Mouse (Mus musculus): Measurements from ENCODE around the gene Cadm2. TPM values are rescaled to one million over a fixed set of nuclear protein-coding genes. Genes with fewer than 3 reads are reported as not detected.

The Cadm2 gene
- polyA plus RNA-seq, 1 experiment, result 0.04 TPM

DNA sequence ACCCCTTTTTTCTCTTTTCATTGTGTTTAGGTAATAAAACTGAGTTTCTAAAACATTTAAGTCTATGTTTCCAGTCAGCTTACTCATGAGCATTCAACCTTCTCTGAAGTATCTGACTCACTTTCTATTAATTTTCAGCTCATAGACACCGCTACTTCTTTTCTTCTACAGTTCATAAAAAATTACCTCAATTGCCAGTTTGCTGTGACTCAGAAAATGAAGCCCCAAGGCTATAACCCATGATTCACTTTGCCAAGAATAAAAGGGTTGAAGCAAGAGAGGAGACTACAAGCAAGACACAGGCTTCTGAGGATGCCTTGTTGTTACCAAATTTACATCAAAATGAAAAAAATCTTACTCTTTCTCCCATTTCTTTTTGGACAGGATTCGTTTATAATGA is 698.0 kb downstream of the Cadm2 start:
- 72% methylated on average over 2 of the region's 2 CpGs for WGBS

DNA sequence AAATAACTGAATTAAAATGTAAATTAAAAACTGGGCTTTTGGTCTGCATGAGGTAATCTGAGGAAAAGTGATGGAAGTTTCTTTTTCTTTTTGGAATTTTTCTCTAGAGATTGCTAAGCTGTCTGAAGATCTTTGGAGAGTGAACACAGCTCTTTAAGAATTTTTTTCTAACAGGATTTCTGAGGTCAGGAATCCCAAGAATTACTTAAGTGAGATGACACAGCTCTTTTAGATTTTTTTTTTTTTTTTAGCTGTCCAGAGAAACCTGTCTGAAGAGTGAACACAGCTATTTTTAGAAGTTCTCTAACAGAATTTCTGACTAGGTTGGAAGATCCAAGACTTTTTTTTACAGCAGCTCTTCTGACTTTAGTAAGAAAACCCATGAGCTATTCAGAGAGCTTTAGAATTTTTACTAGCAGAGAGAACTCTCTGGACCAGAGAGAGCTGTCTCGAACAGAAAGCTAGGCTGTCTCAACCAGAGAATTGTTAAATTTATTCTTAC is 699.2 kb downstream of the Cadm2 start:
- Histone ChIP-seq H3K4me1 (ENCODE audit: control insufficient read depth, insufficient read depth, insufficient read length, low read length) (no peaks in the 10 kb centered on the region), H3K27ac (ENCODE audit: insufficient read depth, low read depth, low read length) (no peak overlapping the region), H3K4me3 (ENCODE audit: low read depth, low read length) (no peak overlapping the region), H3K36me3 (ENCODE audit: control insufficient read depth, insufficient read depth, low read length) (no peaks in the 10 kb centered on the region), H3K27me3 (ENCODE audit: control insufficient read depth, insufficient read depth, low read length) (no peaks in the 10 kb centered on the region)
- 52% methylated on average over 1 of the region's 1 CpGs for WGBS
- TF ChIP-seq CTCF (IDR thresholded peaks at IDR 0.05; ENCODE audit: extremely low read depth, insufficient read length, insufficient replicate concordance, low read depth, low read length) (no peak), POLR2A (IDR thresholded peaks at IDR 0.05; ENCODE audit: low read depth, low read length) (no peak)

More for the DNA sequence above, 698.0 kb downstream of the Cadm2 start:
- Histone ChIP-seq H3K4me1 (ENCODE audit: control insufficient read depth, insufficient read depth, insufficient read length, low read length) (no peaks in the 10 kb centered on the region), H3K36me3 (ENCODE audit: control insufficient read depth, insufficient read depth, low read length) (no peaks in the 10 kb centered on the region), H3K27me3 (ENCODE audit: control insufficient read depth, insufficient read depth, low read length) (no peaks in the 10 kb centered on the region), H3K27ac (ENCODE audit: insufficient read depth, low read depth, low read length) (no peak overlapping the region), H3K4me3 (ENCODE audit: low read depth, low read length) (no peak overlapping the region)
- no peak for TF ChIP-seq CTCF (IDR thresholded peaks at IDR 0.05; ENCODE audit: extremely low read depth, insufficient read length, insufficient replicate concordance, low read depth, low read length)
- TF ChIP-seq POLR2A (IDR thresholded peaks at IDR 0.05; ENCODE audit: low read depth, low read length), result no peak

DNA sequence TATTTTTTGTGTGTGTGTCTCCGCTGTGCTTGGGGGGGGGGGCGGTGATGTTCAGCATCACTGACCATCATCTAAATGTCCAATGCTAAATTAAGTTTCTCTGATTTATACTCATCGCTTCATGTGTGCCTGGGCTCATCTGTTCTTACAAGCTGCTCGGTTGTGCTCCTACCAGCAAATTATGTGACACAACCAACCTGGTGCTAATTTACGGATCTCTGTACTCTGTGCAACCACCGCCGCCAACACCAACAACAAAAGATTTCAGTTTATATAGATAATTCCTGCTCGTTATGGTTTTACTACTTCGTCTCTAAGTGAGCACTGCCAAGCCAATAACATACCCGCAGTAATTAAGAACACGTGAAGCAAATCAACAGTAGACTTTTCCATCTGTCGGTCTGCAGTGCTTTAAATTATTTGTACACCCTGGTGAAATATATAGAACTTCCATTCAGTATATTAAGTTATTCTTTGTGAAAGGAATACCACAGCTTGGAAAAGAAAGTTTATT is 700.8 kb downstream of the Cadm2 start:
- Histone ChIP-seq H3K36me3 (ENCODE audit: control insufficient read depth, insufficient read depth, low read length) (no peaks in the 10 kb centered on the region), H3K27me3 (ENCODE audit: control insufficient read depth, insufficient read depth, low read length) (no peaks in the 10 kb centered on the region), H3K4me3 (ENCODE audit: low read depth, low read length) (no peak overlapping the region), H3K4me1 (ENCODE audit: control insufficient read depth, insufficient read depth, insufficient read length, low read length) (no peaks in the 10 kb centered on the region), H3K27ac (ENCODE audit: insufficient read depth, low read depth, low read length) (no peak overlapping the region)
- TF ChIP-seq CTCF (IDR thresholded peaks at IDR 0.05; ENCODE audit: extremely low read depth, insufficient read length, insufficient replicate concordance, low read depth, low read length), result no peak
- TF ChIP-seq POLR2A (IDR thresholded peaks at IDR 0.05; ENCODE audit: low read depth, low read length), result no peak
- 90% methylated on average over 12 of the region's 12 CpGs for WGBS

GRCm38 (mm10) chr16:66901801-66902200 is 718.9 kb downstream of the Cadm2 start:
- Histone ChIP-seq H3K4me3 (ENCODE audit: low read depth, low read length) (no peak overlapping the region), H3K36me3 (ENCODE audit: control insufficient read depth, insufficient read depth, low read length) (no peaks in the 10 kb centered on the region), H3K27me3 (ENCODE audit: control insufficient read depth, insufficient read depth, low read length) (no peaks in the 10 kb centered on the region), H3K4me1 (ENCODE audit: control insufficient read depth, insufficient read depth, insufficient read length, low read length) (no peaks in the 10 kb centered on the region), H3K27ac (ENCODE audit: insufficient read depth, low read depth, low read length) (no peak overlapping the region)
- TF ChIP-seq POLR2A (IDR thresholded peaks at IDR 0.05; ENCODE audit: low read depth, low read length) (no peak), CTCF (IDR thresholded peaks at IDR 0.05; ENCODE audit: extremely low read depth, insufficient read length, insufficient replicate concordance, low read depth, low read length) (no peak)
- 84% methylated on average over 3 of the region's 3 CpGs for WGBS

DNA sequence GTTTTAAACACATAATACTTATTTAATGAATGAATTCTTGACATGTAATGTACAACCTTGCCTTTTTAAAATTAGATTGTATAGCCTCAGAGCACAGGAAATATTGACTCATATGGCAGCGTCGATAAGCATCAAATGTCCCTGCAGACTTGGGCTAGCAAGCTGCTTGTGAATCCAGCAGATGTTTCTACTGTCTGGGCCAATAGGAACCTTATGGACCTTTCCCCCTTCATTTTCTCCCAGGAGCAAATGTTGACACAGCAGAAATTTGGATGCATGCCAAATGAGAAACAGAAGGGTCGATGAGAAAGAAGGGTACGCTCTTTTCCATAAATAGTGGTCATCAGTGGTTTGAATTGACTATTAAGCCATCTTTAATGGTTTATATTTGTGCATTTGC is 720.0 kb downstream of the Cadm2 start:
- H3K4me3 ChIP-seq (ENCODE audit: low read depth, low read length), result no peak overlapping the region
- WGBS, result 66% methylated on average over 4 of the region's 4 CpGs
- no peaks in the 10 kb centered on the region for H3K4me1 ChIP-seq (ENCODE audit: control insufficient read depth, insufficient read depth, insufficient read length, low read length)
- TF ChIP-seq POLR2A (IDR thresholded peaks at IDR 0.05; ENCODE audit: low read depth, low read length) (no peak), CTCF (IDR thresholded peaks at IDR 0.05; ENCODE audit: extremely low read depth, insufficient read length, insufficient replicate concordance, low read depth, low read length) (no peak)
- no peaks in the 10 kb centered on the region for H3K27me3 ChIP-seq (ENCODE audit: control insufficient read depth, insufficient read depth, low read length)
- no peak overlapping the region for H3K27ac ChIP-seq (ENCODE audit: insufficient read depth, low read depth, low read length)
- H3K36me3 ChIP-seq (ENCODE audit: control insufficient read depth, insufficient read depth, low read length), result no peaks in the 10 kb centered on the region

DNA sequence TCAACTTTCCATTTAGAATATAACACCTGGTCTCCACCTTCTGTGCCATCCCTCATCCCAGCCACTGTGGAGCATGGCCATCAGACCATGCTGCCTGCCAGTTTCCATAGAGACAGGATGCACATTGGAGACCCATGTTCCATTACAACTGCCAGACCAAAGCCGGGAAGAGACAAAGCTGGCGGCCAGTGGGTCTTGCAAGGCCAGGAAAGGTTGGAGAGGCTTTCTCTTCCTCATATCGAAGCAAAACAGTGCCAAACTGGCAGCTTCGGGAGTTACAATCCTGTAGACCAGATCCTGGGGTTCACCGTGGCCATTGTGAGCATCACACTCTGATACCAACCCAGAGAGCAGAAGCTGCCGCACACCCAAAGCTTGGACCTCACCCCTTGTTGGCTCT is 728.3 kb downstream of the Cadm2 start:
- Histone ChIP-seq H3K36me3 (ENCODE audit: control insufficient read depth, insufficient read depth, low read length) (no peaks in the 10 kb centered on the region), H3K27me3 (ENCODE audit: control insufficient read depth, insufficient read depth, low read length) (no peaks in the 10 kb centered on the region), H3K4me3 (ENCODE audit: low read depth, low read length) (no peak overlapping the region), H3K27ac (ENCODE audit: insufficient read depth, low read depth, low read length) (no peak overlapping the region), H3K4me1 (ENCODE audit: control insufficient read depth, insufficient read depth, insufficient read length, low read length) (no peaks in the 10 kb centered on the region)
- TF ChIP-seq CTCF (IDR thresholded peaks at IDR 0.05; ENCODE audit: extremely low read depth, insufficient read length, insufficient replicate concordance, low read depth, low read length), result no peak
- TF ChIP-seq POLR2A (IDR thresholded peaks at IDR 0.05; ENCODE audit: low read depth, low read length), result no peak
- WGBS, result 88% methylated on average over 6 of the region's 6 CpGs

DNA sequence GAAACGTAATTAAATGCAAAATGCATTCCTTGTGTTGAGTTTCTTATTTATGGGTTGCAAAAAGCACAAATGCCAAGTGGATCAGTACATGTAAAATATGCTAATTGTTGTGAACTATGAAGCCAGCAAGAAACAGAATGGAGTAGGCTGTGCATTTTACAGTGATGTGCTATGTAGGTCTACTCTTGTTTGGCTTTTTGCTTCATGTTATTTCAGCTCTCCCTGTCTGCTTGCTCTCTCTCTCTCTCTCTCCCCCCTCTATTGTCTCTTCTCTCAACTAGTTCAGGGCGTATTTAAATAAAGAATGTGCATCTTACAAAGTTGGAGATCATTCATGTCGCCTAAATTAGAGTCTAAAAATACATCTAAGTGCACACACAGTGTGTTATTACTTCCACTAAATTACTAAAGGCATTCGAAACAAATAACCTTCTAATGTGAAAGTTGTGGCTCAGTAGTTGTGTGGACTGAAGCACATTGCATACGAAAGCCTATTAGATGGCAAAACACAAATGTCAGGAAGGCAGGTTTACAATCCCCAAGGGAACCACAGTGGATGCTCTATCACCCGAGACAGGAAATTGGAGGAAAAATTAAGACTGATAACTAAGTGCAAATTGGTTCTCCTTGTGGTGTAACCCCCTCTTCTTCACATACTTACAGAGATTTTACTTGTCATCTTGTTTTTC is 729.0 kb downstream of the Cadm2 start:
- Histone ChIP-seq H3K36me3 (ENCODE audit: control insufficient read depth, insufficient read depth, low read length) (no peaks in the 10 kb centered on the region), H3K4me3 (ENCODE audit: low read depth, low read length) (no peak overlapping the region), H3K27ac (ENCODE audit: insufficient read depth, low read depth, low read length) (no peak overlapping the region), H3K27me3 (ENCODE audit: control insufficient read depth, insufficient read depth, low read length) (no peaks in the 10 kb centered on the region), H3K4me1 (ENCODE audit: control insufficient read depth, insufficient read depth, insufficient read length, low read length) (no peaks in the 10 kb centered on the region)
- TF ChIP-seq POLR2A (IDR thresholded peaks at IDR 0.05; ENCODE audit: low read depth, low read length), result no peak
- no peak for TF ChIP-seq CTCF (IDR thresholded peaks at IDR 0.05; ENCODE audit: extremely low read depth, insufficient read length, insufficient replicate concordance, low read depth, low read length)
- 67% methylated on average over 6 of the region's 6 CpGs for WGBS

All from small intestine, adult 2 months (tissue).